Mouse (Mus musculus) bone marrow, adult 2 months (tissue): ENCODE data around the gene Irf1.

Experiments
- CTCF ChIP-seq: fragments of 200-500 bp; IDR thresholded peaks from 2 replicates; pipeline ENCODE4 v1.5.1; 2011; ENCODE audit warnings: low read length, control low read depth; ENCODE audit not compliant: control insufficient read depth, insufficient read depth
- POLR2A ChIP-seq: fragments of 200-500 bp; IDR thresholded peaks from 2 replicates; pipeline ENCODE4 v1.6.1; 2011; ENCODE audit warnings: low read depth, mild to moderate bottlenecking, control low read depth, low read length, borderline replicate concordance; ENCODE audit not compliant: control insufficient read depth

DNA sequence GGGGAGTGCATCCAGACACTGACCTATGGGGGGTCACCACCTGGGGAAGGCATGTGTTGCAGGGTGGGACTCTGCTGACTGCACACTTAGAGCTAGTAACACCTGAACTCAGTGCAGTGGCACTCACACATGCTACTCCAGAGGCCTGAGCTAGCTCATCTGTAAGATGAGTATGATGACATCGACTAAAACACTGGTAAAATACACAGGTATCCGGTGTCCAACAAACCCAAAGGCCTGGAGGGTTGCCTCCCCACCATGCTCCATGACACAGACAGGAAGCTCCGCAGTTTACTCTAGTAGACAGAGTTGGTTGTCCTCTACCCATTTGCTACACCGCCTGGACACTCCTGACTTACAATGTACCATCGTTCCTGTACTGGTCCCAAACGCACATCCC is 49.7 kb downstream of the Irf1 start:
- TF ChIP-seq CTCF (no peak), POLR2A (no peak)
